Mouse (Mus musculus): ENCODE measurements around the gene Dscaml1.

Dscaml1 gene

GRCm38 (mm10) chr9:45412287-45412686, 14.1 kb upstream of the Dscaml1 start:
- peak; percentile 97 for DNase-seq

GRCm38 (mm10) chr9:45412700-45413477, 13.5 kb upstream of the Dscaml1 start:
- DNase-seq: no peak

GRCm38 (mm10) chr9:45413478-45414140, 12.8 kb upstream of the Dscaml1 start:
- no peak for DNase-seq

GRCm38 (mm10) chr9:45415912-45416311, 10.5 kb upstream of the Dscaml1 start:
- no peak for DNase-seq

GRCm38 (mm10) chr9:45417245-45417644, 9.2 kb upstream of the Dscaml1 start:
- DNase-seq: no peak

GRCm38 (mm10) chr9:45418252-45418651, 8.2 kb upstream of the Dscaml1 start:
- DNase-seq: no peak

- no peak for DNase-seq
These were observed 5.2 kb upstream of the Dscaml1 start for GRCm38 (mm10) chr9:45421209-45421608.

GRCm38 (mm10) chr9:45422761-45423298, 3.6 kb upstream of the Dscaml1 start:
- DNase-seq: no peak

- DNase-seq: no peak
These were observed 3.0 kb downstream of the Dscaml1 start for GRCm38 (mm10) chr9:45429392-45429791.

GRCm38 (mm10) chr9:45429951-45430697, 3.7 kb downstream of the Dscaml1 start:
- DNase-seq: no peak

- no peak for DNase-seq
These were observed 4.2 kb downstream of the Dscaml1 start for GRCm38 (mm10) chr9:45430698-45430959.

GRCm38 (mm10) chr9:45431150-45431549, 4.7 kb downstream of the Dscaml1 start:
- DNase-seq: no peak

- DNase-seq: no peak
These were observed 6.2 kb downstream of the Dscaml1 start for GRCm38 (mm10) chr9:45432639-45433038.

- DNase-seq: no peak
These were observed 6.7 kb downstream of the Dscaml1 start for GRCm38 (mm10) chr9:45433119-45433518.

GRCm38 (mm10) chr9:45434171-45434570, 7.7 kb downstream of the Dscaml1 start:
- DNase-seq: no peak

- DNase-seq: no peak
These were observed 12.6 kb downstream of the Dscaml1 start for GRCm38 (mm10) chr9:45439025-45439424.

GRCm38 (mm10) chr9:45440083-45440784, 13.8 kb downstream of the Dscaml1 start:
- no peak for DNase-seq

GRCm38 (mm10) chr9:45444251-45444798, 17.9 kb downstream of the Dscaml1 start:
- DNase-seq: no peak

- DNase-seq: no peak
These were observed 23.2 kb downstream of the Dscaml1 start for GRCm38 (mm10) chr9:45449658-45450057.

- DNase-seq: no peak
These were observed 24.9 kb downstream of the Dscaml1 start for GRCm38 (mm10) chr9:45451346-45451745.

GRCm38 (mm10) chr9:45454032-45454431, 27.6 kb downstream of the Dscaml1 start:
- DNase-seq: no peak

GRCm38 (mm10) chr9:45454889-45455610, 28.6 kb downstream of the Dscaml1 start:
- DNase-seq: no peak
